Comparison of ENCODE assay signal across 37 mouse cellular contexts in the genomic region with DNA sequence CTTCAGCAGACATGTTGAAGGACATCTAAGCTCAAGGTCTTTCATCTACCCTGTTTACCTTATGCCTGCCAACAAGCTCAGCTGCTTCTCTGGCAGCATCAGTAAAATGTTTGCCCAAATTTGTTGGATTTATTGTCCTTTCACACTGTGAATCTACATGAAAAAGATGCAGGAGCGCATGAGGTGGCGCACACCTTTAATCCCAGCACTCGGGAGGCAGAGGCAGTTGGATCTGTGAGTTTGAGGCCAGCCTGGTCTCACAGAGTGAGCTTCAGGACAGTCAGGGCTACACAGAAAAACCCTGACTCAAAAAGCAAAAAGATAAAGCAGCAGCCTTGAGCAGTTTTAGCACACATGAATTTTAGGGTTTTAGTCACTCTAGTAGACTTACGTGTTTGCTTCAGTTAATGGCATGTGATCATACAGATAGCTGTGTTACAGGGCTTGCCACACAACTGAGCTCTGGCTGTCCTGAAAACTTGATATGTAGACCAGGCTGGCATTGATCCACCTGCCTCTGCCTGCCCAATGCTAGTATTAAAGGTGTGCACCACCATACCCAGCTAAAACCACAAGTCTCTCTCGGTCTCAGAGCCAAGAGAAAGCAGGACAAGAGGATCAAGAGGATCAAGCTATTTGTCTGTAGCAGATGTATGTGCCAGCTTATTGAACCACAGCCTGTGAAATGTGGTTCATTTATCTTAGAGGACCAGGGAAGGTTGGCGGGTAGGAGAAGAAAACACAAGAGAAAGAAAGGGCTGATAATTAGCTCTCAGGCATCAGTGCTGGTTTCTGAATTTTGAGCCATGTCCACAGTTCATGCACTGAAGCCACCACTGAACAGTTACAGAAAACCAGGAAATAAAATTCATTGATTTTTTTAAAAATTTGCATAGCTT. TPM values are rescaled to one million over a fixed set of nuclear protein-coding genes. Genes with fewer than 3 reads are reported as not detected.
DNase-seq lines count a peak whose midpoint lies in the region; ATAC-seq and TF ChIP-seq lines count a peak whose summit lies in the region.
"Had no signal": no experiment of that assay in that cellular context is flagged by ENCODE, and none has a peak within 500 bp of the region (broad histone marks: within the 10 kb centered on the region; RNA-seq: fewer than 3 reads in every experiment).

No protein-coding gene starts in this region.

- H3K36me3 ChIP-seq in heart, embryonic 12.5 days, result peaks cover 30% of the 10 kb centered on the region
- peaks cover 62% of the 10 kb centered on the region for H3K36me3 ChIP-seq in liver, embryonic 12.5 days
- peaks cover 36% of the 10 kb centered on the region for H3K36me3 ChIP-seq in liver, postnatal 0 days (replicated peaks; ENCODE audit: insufficient read depth, low read length)
- H3K36me3 ChIP-seq in intestine, embryonic 16.5 days (ENCODE audit: control insufficient read depth, insufficient read depth, low read length), result peaks cover 3% of the 10 kb centered on the region; the same call in 1 of the 2 replicates

- H3K27me3 ChIP-seq in heart, embryonic 12.5 days (replicated peaks), result no peaks in the 10 kb centered on the region
- H3K27me3 ChIP-seq in liver, embryonic 12.5 days (replicated peaks), result no peaks in the 10 kb centered on the region
- no peaks in the 10 kb centered on the region for H3K27me3 ChIP-seq in liver, postnatal 0 days (ENCODE audit: insufficient read depth, low read length)
- H3K27me3 ChIP-seq in intestine, embryonic 16.5 days (replicated peaks; ENCODE audit: control insufficient read depth, insufficient read depth, low read length), result no peaks in the 10 kb centered on the region
- H3K27me3 ChIP-seq: embryonic facial prominence, embryonic 13.5 days; forebrain, embryonic 15.5 days; limb, embryonic 13.5 days had no signal

- peaks cover 8% of the 10 kb centered on the region; the same call in 1 of the 2 replicates for H3K4me1 ChIP-seq in heart, embryonic 12.5 days (replicated peaks)
- peaks cover 38% of the 10 kb centered on the region for H3K4me1 ChIP-seq in liver, embryonic 12.5 days
- H3K4me1 ChIP-seq in liver, postnatal 0 days (ENCODE audit: insufficient read depth), result peaks cover 7% of the 10 kb centered on the region
- peaks cover 7% of the 10 kb centered on the region; the same call in 1 of the 2 replicates for H3K4me1 ChIP-seq in intestine, embryonic 16.5 days (ENCODE audit: control insufficient read depth, insufficient read depth, low read length)

- DNase-seq in heart, adult 11 months, result peak; percentile 78
- peak; percentile 52 for DNase-seq in MEL-GATA-1-ER (ENCODE audit: extremely low read depth, low read depth)
- DNase-seq in liver, postnatal 0 days, result no peak
- DNase-seq in urinary bladder, postnatal 10 days (ENCODE audit: low spot score), result no peak
- no peak for DNase-seq in kidney, adult 11 months
- DNase-seq: adrenal gland, adult 8-10 months; cerebellum, adult 8-10 months; cerebellum, postnatal 36 days; gastrocnemius, postnatal 25 days; heart, adult 18-20 months; heart, postnatal 4 days; kidney, adult 9 months; kidney, postnatal 10 days; layer of hippocampus, adult 9-11 months; lung, embryonic 14.5 days; lung, postnatal 14 days; right cerebral cortex, adult 18-20 months; thymus, adult 2 months; thymus, postnatal 36 days had no signal

- H3K9ac ChIP-seq in heart, embryonic 12.5 days, result no peak overlapping the region
- H3K9ac ChIP-seq in liver, embryonic 12.5 days, result peak overlapping the region; percentile 14; the same call in 1 of the 2 replicates
- no peak overlapping the region for H3K9ac ChIP-seq in liver, postnatal 0 days (replicated peaks)
- H3K9ac ChIP-seq in intestine, embryonic 16.5 days (ENCODE audit: low read depth, low read length), result no peak overlapping the region
- H3K9ac ChIP-seq: embryonic facial prominence, embryonic 13.5 days; forebrain, embryonic 15.5 days; hindbrain, embryonic 14.5 days; limb, embryonic 13.5 days; lung, embryonic 14.5 days had no signal

- H3K4me3 ChIP-seq in heart, embryonic 12.5 days, result no peak overlapping the region
- H3K4me3 ChIP-seq in liver, embryonic 12.5 days, result no peak overlapping the region
- no peak overlapping the region for H3K4me3 ChIP-seq in liver, postnatal 0 days (ENCODE audit: low read depth, low read length)
- no peak overlapping the region for H3K4me3 ChIP-seq in intestine, embryonic 16.5 days (ENCODE audit: low read length)
- H3K4me3 ChIP-seq: embryonic facial prominence, embryonic 13.5 days; forebrain, embryonic 10.5 days; forebrain, embryonic 15.5 days; left cerebral cortex, adult 2 months; limb, embryonic 13.5 days had no signal

- no peak for ATAC-seq in heart, embryonic 12.5 days (ENCODE audit: insufficient number of reproducible peaks, low FRiP score)
- no peak for ATAC-seq in liver, embryonic 12.5 days
- ATAC-seq in liver, postnatal 0 days, result no peak
- ATAC-seq in intestine, embryonic 16.5 days, result no peak
- ATAC-seq: activated CD4-positive, CD25-positive, alpha-beta regulatory T cell, adult 4 months; forebrain, embryonic 15.5 days; midbrain, embryonic 16.5 days had no signal

- 93% methylated on average over 6 of the region's 6 CpGs for WGBS in heart, embryonic 12.5 days
- WGBS in liver, embryonic 12.5 days (ENCODE audit: insufficient replicate concordance), result 69% methylated on average over 6 of the region's 6 CpGs
- WGBS in liver, postnatal 0 days (ENCODE audit: insufficient replicate concordance), result 67% methylated on average over 6 of the region's 6 CpGs
- WGBS in intestine, embryonic 16.5 days, result 93% methylated on average over 6 of the region's 6 CpGs

- no peak overlapping the region for H3K27ac ChIP-seq in heart, embryonic 12.5 days (ENCODE audit: poor library complexity, severe bottlenecking)
- peak overlapping the region; percentile 66 for H3K27ac ChIP-seq in liver, embryonic 12.5 days
- H3K27ac ChIP-seq in liver, postnatal 0 days (ENCODE audit: low read depth), result peak overlapping the region; percentile 39; the same call in 1 of the 2 replicates
- H3K27ac ChIP-seq in intestine, embryonic 16.5 days (ENCODE audit: low read length), result no peak overlapping the region
- H3K27ac ChIP-seq: embryonic facial prominence, embryonic 13.5 days; forebrain, embryonic 10.5 days; forebrain, embryonic 15.5 days; hindbrain, embryonic 14.5 days; left cerebral cortex, adult 2 months; limb, embryonic 13.5 days had no signal

- H3K4me2 ChIP-seq in heart, embryonic 12.5 days, result no peak overlapping the region
- no peak overlapping the region for H3K4me2 ChIP-seq in liver, embryonic 12.5 days
- H3K4me2 ChIP-seq in liver, postnatal 0 days (ENCODE audit: low read depth, low read length), result no peak overlapping the region
- H3K4me2 ChIP-seq in intestine, embryonic 16.5 days (ENCODE audit: low read depth, low read length), result no peak overlapping the region
- H3K4me2 ChIP-seq: embryonic facial prominence, embryonic 13.5 days; forebrain, embryonic 15.5 days; heart, embryonic 11.5 days; hindbrain, embryonic 14.5 days; limb, embryonic 13.5 days; lung, embryonic 14.5 days; midbrain, embryonic 11.5 days had no signal

- TF ChIP-seq CTCF in liver, postnatal 0 days (IDR thresholded peaks at IDR 0.05; ENCODE audit: low read depth), result no peak

- H3K9me3 ChIP-seq in heart, embryonic 12.5 days (replicated peaks), result no peaks in the 10 kb centered on the region
- H3K9me3 ChIP-seq in liver, embryonic 12.5 days (replicated peaks), result no peaks in the 10 kb centered on the region
- no peaks in the 10 kb centered on the region for H3K9me3 ChIP-seq in liver, postnatal 0 days (ENCODE audit: low read length)
- H3K9me3 ChIP-seq in intestine, embryonic 16.5 days (ENCODE audit: control insufficient read depth, low read length), result no peaks in the 10 kb centered on the region
- H3K9me3 ChIP-seq: embryonic facial prominence, embryonic 13.5 days; forebrain, embryonic 10.5 days; forebrain, embryonic 15.5 days; limb, embryonic 13.5 days had no signal

- peak; percentile 64 for TF ChIP-seq EP300 in liver, postnatal 0 days (IDR thresholded peaks at IDR 0.05; ENCODE audit: low read depth)

RNA-seq across cellular contexts. Expression of gene Rabif, which starts 3.3 kb away (rescaled TPM):
- 32.2 and 32.8 TPM in 2 replicates for polyA plus RNA-seq in heart, embryonic 12.5 days (2016; fragmentation: Nextera tagmentation; extraction: Ambion mirVana)
- polyA plus RNA-seq in liver, embryonic 12.5 days (2016; fragmentation: Nextera tagmentation; extraction: Ambion mirVana), result 23.5 and 24.2 TPM in 2 replicates
- 12.4 and 13.2 TPM in 2 replicates for polyA plus RNA-seq in liver, postnatal 0 days (2015; fragmentation: Nextera tagmentation; extraction: Ambion mirVana)
- polyA plus RNA-seq in intestine, embryonic 16.5 days (2015; fragmentation: Nextera tagmentation; extraction: Ambion mirVana), result 37.6 and 41.2 TPM in 2 replicates

RNA-seq across cellular contexts. Expression of gene Klhl12, which starts 35.8 kb away (rescaled TPM):
- 18.8 and 20.4 TPM in 2 replicates for polyA plus RNA-seq in heart, embryonic 12.5 days (2016; fragmentation: Nextera tagmentation; extraction: Ambion mirVana)
- polyA plus RNA-seq in liver, embryonic 12.5 days (2016; fragmentation: Nextera tagmentation; extraction: Ambion mirVana), result 40.2 and 41.7 TPM in 2 replicates
- polyA plus RNA-seq in liver, postnatal 0 days (2015; fragmentation: Nextera tagmentation; extraction: Ambion mirVana), result 12.3 and 13.2 TPM in 2 replicates
- polyA plus RNA-seq in intestine, embryonic 16.5 days (2015; fragmentation: Nextera tagmentation; extraction: Ambion mirVana), result 19.0 and 20.5 TPM in 2 replicates

RNA-seq across cellular contexts. Expression of gene Mgat4e, which starts 58.3 kb away (rescaled TPM):
- polyA plus RNA-seq in heart, embryonic 12.5 days (2016; fragmentation: Nextera tagmentation; extraction: Ambion mirVana), result not detected in 2 replicates
- not detected in 2 replicates for polyA plus RNA-seq in liver, embryonic 12.5 days (2016; fragmentation: Nextera tagmentation; extraction: Ambion mirVana)
- not detected in 2 replicates for polyA plus RNA-seq in liver, postnatal 0 days (2015; fragmentation: Nextera tagmentation; extraction: Ambion mirVana)
- not detected in 2 replicates for polyA plus RNA-seq in intestine, embryonic 16.5 days (2015; fragmentation: Nextera tagmentation; extraction: Ambion mirVana)
- polyA plus RNA-seq: activated CD4-positive, CD25-positive, alpha-beta regulatory T cell, adult 4 months; embryonic facial prominence, embryonic 13.5 days; forebrain, embryonic 10.5 days; forebrain, embryonic 15.5 days; frontal cortex, adult 2 months; heart, embryonic 11.5 days; heart, postnatal 0 days; hindbrain, embryonic 14.5 days; large intestine, adult 2 months; limb, embryonic 13.5 days; lung, embryonic 14.5 days; midbrain, embryonic 11.5 days; midbrain, embryonic 16.5 days; neural tube, embryonic 11.5 days; spleen, adult 2 months; thymus, adult 2 months had no signal

Comparison
In these comparisons a context has a peak if more than half of its experiments do, and no peak if none do; other contexts are left out.
1. DNase-seq: peak in heart, adult 11 months (single experiment) and MEL-GATA-1-ER (single experiment); none in liver, postnatal 0 days (single experiment), urinary bladder, postnatal 10 days (single experiment) and kidney, adult 11 months (single experiment).
2. H3K27ac ChIP-seq: peak in liver, embryonic 12.5 days (single experiment) and liver, postnatal 0 days (single experiment); none in heart, embryonic 12.5 days (single experiment) and intestine, embryonic 16.5 days (single experiment).